Mouse (Mus musculus) embryonic fibroblast, embryonic 13.5 days (primary cell): ENCODE data around the gene Gan. TPM values are rescaled to one million over a fixed set of nuclear protein-coding genes. Genes with fewer than 3 reads are reported as not detected.

ENCODE experiments used
- H3K27ac ChIP-seq: 2 replicates; pipeline ENCODE4 v1.5.1; 2012; ENCODE audit warnings: low read length, control low read depth, inconsistent platforms; ENCODE audit not compliant: insufficient read depth
- H3K4me1 ChIP-seq: 2 replicates; pipeline ENCODE4 v1.6.1; 2011; ENCODE audit warnings: low read length; ENCODE audit not compliant: control insufficient read depth, insufficient read depth
- H3K4me3 ChIP-seq: 2 replicates; pipeline ENCODE4 v1.5.1; 2011; ENCODE audit warnings: mild to moderate bottlenecking, control low read depth, low read length; ENCODE audit not compliant: insufficient read depth
- CTCF ChIP-seq: IDR thresholded peaks from 2 replicates; pipeline ENCODE4 v1.5.1; 2011; ENCODE audit warnings: mild to moderate bottlenecking, control low read depth, low read length, moderate library complexity, borderline replicate concordance; ENCODE audit not compliant: insufficient read depth
- POLR2A ChIP-seq: IDR thresholded peaks from 2 replicates; pipeline ENCODE4 v1.6.1; 2011; ENCODE audit warnings: low read depth, mild to moderate bottlenecking, control low read depth, low read length, moderate library complexity
- polyA plus RNA-seq: library from polyadenylated mRNA; stranded (reverse); fragments of >200 nt; gene quantifications from 2 replicates; pipeline ENCODE4 v1.2.4, GENCODE M21; 2011; ENCODE audit warnings: low read depth; ENCODE audit not compliant: missing spikeins, insufficient read length

The Gan gene
- 11.6 and 12.0 TPM in 2 replicates for polyA plus RNA-seq

- Histone ChIP-seq H3K27ac (peak within 1 kb of the TSS; percentile 51), H3K4me3 (peak within 1 kb of the TSS; percentile 75), H3K4me1 (peaks cover 9% of the 10 kb centered on the region; the same call in 1 of the 2 replicates)
- TF ChIP-seq CTCF = no peak
- peak; percentile 47; the same call in 1 of the 2 replicates for TF ChIP-seq POLR2A
Measured at GRCm38 (mm10) chr8:117158135-117158761, at the start of gene Gan. Gene Gan (plus strand): TSS chr8:117158135.

GRCm38 (mm10) chr8:117109018-117109711 lies 48.8 kb upstream of the Gan start:
- no peaks in the 10 kb centered on the region for H3K4me1 ChIP-seq
- no peak overlapping the region for H3K27ac ChIP-seq
- no peak overlapping the region for H3K4me3 ChIP-seq
- TF ChIP-seq CTCF (no peak), POLR2A (no peak)

- H3K4me1 ChIP-seq = no peaks in the 10 kb centered on the region
- TF ChIP-seq CTCF (no peak), POLR2A (no peak)
Measured at GRCm38 (mm10) chr8:117109801-117110390, 48.0 kb upstream of the Gan start.

GRCm38 (mm10) chr8:117111641-117112040 lies 46.3 kb upstream of the Gan start:
- Histone ChIP-seq H3K4me3 (no peak overlapping the region), H3K27ac (no peak overlapping the region), H3K4me1 (no peaks in the 10 kb centered on the region)
- TF ChIP-seq POLR2A = no peak
- TF ChIP-seq CTCF = no peak

More at GRCm38 (mm10) chr8:117109801-117110390, 48.0 kb upstream of the Gan start:
- Histone ChIP-seq H3K4me3 (no peak overlapping the region), H3K27ac (no peak overlapping the region)

GRCm38 (mm10) chr8:117112261-117112660 lies 45.7 kb upstream of the Gan start:
- H3K4me1 ChIP-seq = no peaks in the 10 kb centered on the region
- TF ChIP-seq POLR2A = no peak
- TF ChIP-seq CTCF = no peak
- H3K27ac ChIP-seq = no peak overlapping the region
- H3K4me3 ChIP-seq = no peak overlapping the region

- H3K27ac ChIP-seq = no peak overlapping the region
- no peaks in the 10 kb centered on the region for H3K4me1 ChIP-seq
- no peak overlapping the region for H3K4me3 ChIP-seq
- TF ChIP-seq CTCF = no peak
- no peak for TF ChIP-seq POLR2A
Measured at GRCm38 (mm10) chr8:117115094-117115493, 42.8 kb upstream of the Gan start.

GRCm38 (mm10) chr8:117115676-117116446 lies 42.1 kb upstream of the Gan start:
- Histone ChIP-seq H3K4me3 (no peak overlapping the region), H3K4me1 (no peaks in the 10 kb centered on the region), H3K27ac (no peak overlapping the region)
- TF ChIP-seq POLR2A (no peak), CTCF (no peak)

GRCm38 (mm10) chr8:117116534-117116933 lies 41.4 kb upstream of the Gan start:
- TF ChIP-seq POLR2A (no peak), CTCF (no peak)

GRCm38 (mm10) chr8:117118409-117118808 lies 39.5 kb upstream of the Gan start:
- Histone ChIP-seq H3K27ac (no peak overlapping the region), H3K4me1 (no peaks in the 10 kb centered on the region), H3K4me3 (no peak overlapping the region)
- TF ChIP-seq CTCF = no peak
- TF ChIP-seq POLR2A = no peak

More at GRCm38 (mm10) chr8:117116534-117116933, 41.4 kb upstream of the Gan start:
- H3K4me3 ChIP-seq = no peak overlapping the region
- H3K4me1 ChIP-seq = no peaks in the 10 kb centered on the region
- no peak overlapping the region for H3K27ac ChIP-seq
